Mouse (Mus musculus) heart, adult 2 months (tissue): ENCODE data around the gene Hnrnpr. TPM values are rescaled to one million over a fixed set of nuclear protein-coding genes. Genes with fewer than 3 reads are reported as not detected.

ENCODE experiments used
- DNase-seq, 2 experiments: peaks; one replicate each; pipeline ENCODE4 v3.0.0; 2021
- H3K27ac ChIP-seq: fragments of 200-600 bp; 2 replicates; pipeline ENCODE4 v1.8.1; 2022
- H3K27me3 ChIP-seq: fragments of 200-500 bp; 2 replicates; pipeline ENCODE4 v1.6.1; 2012; ENCODE audit warnings: mild to moderate bottlenecking, low read length, inconsistent platforms, mixed read lengths; ENCODE audit not compliant: control insufficient read depth, insufficient read depth
- H3K36me3 ChIP-seq: fragments of 200-500 bp; 2 replicates; pipeline ENCODE4 v1.6.1; 2012; ENCODE audit warnings: low read length, inconsistent platforms; ENCODE audit not compliant: control insufficient read depth, insufficient read depth
- H3K4me1 ChIP-seq: fragments of 200-500 bp; 2 replicates; pipeline ENCODE4 v1.6.1; 2011; ENCODE audit warnings: low read length; ENCODE audit not compliant: control insufficient read depth, insufficient read depth
- H3K4me3 ChIP-seq: fragments of 200-600 bp; 2 replicates; pipeline ENCODE4 v1.8.1; 2022
- H3K79me2 ChIP-seq: fragments of 200-500 bp; replicated peaks from 2 replicates; pipeline ENCODE4 v1.6.1; 2012; ENCODE audit warnings: mild to moderate bottlenecking, inconsistent platforms, low read length, moderate library complexity, mixed read lengths; ENCODE audit not compliant: control insufficient read depth, insufficient read depth
- H3K9ac ChIP-seq: fragments of 200-500 bp; 2 replicates; pipeline ENCODE4 v1.6.1; 2012; ENCODE audit warnings: low read depth, mild to moderate bottlenecking, control low read depth, inconsistent platforms, low read length, mixed read lengths
- CTCF ChIP-seq: fragments of 200-600 bp; IDR thresholded peaks from 2 replicates; pipeline ENCODE4 v1.8.1; 2022; ENCODE audit warnings: antibody characterized with exemption, mild to moderate bottlenecking, moderate library complexity
- EP300 ChIP-seq: fragments of 200-500 bp; IDR thresholded peaks from 2 replicates; pipeline ENCODE4 v1.6.1; 2011; ENCODE audit warnings: low read depth, low read length, control low read depth; ENCODE audit not compliant: insufficient read depth
- POLR2A ChIP-seq: fragments of 200-500 bp; IDR thresholded peaks from 2 replicates; pipeline ENCODE4 v1.6.1; 2011; ENCODE audit warnings: mild to moderate bottlenecking, low read depth, low read length, control low read depth; ENCODE audit not compliant: insufficient read depth
- WGBS: fragments of 180-500 bp; shearing (Covaris S2); methylation state at CpG from one replicate; pipeline ENCODE4 v1.1.7; 2018; 5-methylcytosine and 5-hydroxymethylcytosine counted together
- intact Hi-C: fragments of 180-260 bp; cut with DNase I; formaldehyde crosslinking; loops from one replicate; pipeline ENCODE4 v1.15.1; 2025
- polyA plus RNA-seq: library from polyadenylated mRNA; depleted of rRNA; stranded (reverse); fragments of >200 nt; gene quantifications from 2 replicates; pipeline ENCODE4 v1.2.3, GENCODE M21; 2012
- total RNA-seq, 2 experiments: library from RNA; stranded (reverse); gene quantifications; 2 replicates each; pipeline ENCODE4 v1.2.3; 2021

Hnrnpr gene
- total and polyA plus RNA-seq, 3 experiments = 10.7 to 44.8 (median 43.9) TPM

- no peak overlapping the region for H3K27ac ChIP-seq
- no peak for DNase-seq
These were observed 46.3 kb downstream of the Hnrnpr start for GRCm38 (mm10) chr4:136357026-136357425.

DNA sequence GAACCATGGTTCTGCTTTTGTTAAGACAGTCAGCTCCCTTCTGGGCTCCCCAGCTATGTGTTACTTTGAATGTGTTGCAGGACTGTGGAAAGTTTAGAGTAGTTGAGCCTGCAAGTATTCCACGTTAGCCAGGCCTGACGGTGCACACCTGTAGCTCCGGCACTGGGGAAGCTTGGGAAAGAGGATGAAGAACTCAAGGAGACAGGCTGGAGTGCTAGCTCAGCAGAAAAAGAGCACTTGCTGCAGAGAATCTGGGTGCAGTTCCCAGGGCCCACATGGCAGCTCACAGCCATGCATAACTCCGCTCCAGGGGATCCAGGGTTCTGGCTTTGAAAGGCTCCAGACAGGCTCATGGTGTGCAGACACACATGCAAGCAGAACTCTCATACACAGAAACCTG lies 46.7 kb downstream of the Hnrnpr start:
- Histone ChIP-seq H3K9ac (no peak overlapping the region), H3K79me2 (no peaks in the 10 kb centered on the region), H3K27me3 (no peaks in the 10 kb centered on the region), H3K4me1 (no peaks in the 10 kb centered on the region), H3K27ac (no peak overlapping the region), H3K36me3 (no peaks in the 10 kb centered on the region), H3K4me3 (no peak overlapping the region)
- 95% methylated on average over 4 of the region's 4 CpGs for WGBS
- intact Hi-C loops = no loop called here
- TF ChIP-seq POLR2A (no peak), EP300 (no peak), CTCF (no peak)
- DNase-seq = no peak

More at GRCm38 (mm10) chr4:136357026-136357425, 46.3 kb downstream of the Hnrnpr start:
- H3K9ac ChIP-seq = no peak overlapping the region
- TF ChIP-seq POLR2A (no peak), CTCF (no peak), EP300 (no peak)
- no peaks in the 10 kb centered on the region for H3K79me2 ChIP-seq
- no peaks in the 10 kb centered on the region for H3K4me1 ChIP-seq
- whole genome bisulfite sequencing = 42% methylated on average over 6 of the region's 6 CpGs
- H3K27me3 ChIP-seq = no peaks in the 10 kb centered on the region
- H3K36me3 ChIP-seq = no peaks in the 10 kb centered on the region
- intact Hi-C loops = no loop called here
- H3K4me3 ChIP-seq = no peak overlapping the region

DNA sequence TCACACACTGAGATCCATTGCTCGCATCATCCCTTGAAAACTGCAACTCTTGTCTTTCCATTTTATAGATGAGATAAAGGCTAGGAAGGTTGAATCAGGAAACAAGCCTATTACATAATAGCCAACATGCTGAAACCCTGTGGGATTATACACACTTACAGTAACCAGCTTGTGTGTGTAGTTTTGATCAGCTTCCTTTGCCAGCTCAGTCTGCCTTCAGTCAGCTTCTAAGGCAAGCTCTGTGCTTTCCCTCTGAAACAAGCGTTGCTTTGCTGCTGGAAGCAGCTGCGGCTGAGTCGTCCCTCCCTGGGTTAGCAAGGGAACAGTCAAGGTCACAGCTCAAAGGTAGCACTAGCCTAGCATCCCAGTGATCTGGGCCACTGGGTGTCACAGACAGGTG lies 57.1 kb downstream of the Hnrnpr start:
- Histone ChIP-seq H3K36me3 (no peaks in the 10 kb centered on the region), H3K27ac (no peak overlapping the region), H3K4me1 (no peaks in the 10 kb centered on the region), H3K79me2 (no peaks in the 10 kb centered on the region), H3K27me3 (no peaks in the 10 kb centered on the region), H3K4me3 (no peak overlapping the region), H3K9ac (no peak overlapping the region)
- no peak for DNase-seq
- TF ChIP-seq POLR2A (no peak), EP300 (no peak), CTCF (no peak)
- 43% methylated on average over 4 of the region's 4 CpGs for WGBS
- intact Hi-C loops = loop anchor here (5.0 kb wide), 1 partner anchor 159 kb away; no protein-coding TSS in a partner anchor

- intact Hi-C loops = loop anchor here (1.0 to 5.0 kb wide), 2 partner anchors 158 to 252 kb away; no protein-coding TSS in a partner anchor
- H3K4me3 ChIP-seq = no peak overlapping the region
- H3K9ac ChIP-seq = no peak overlapping the region
- H3K27ac ChIP-seq = no peak overlapping the region
- peak in 1 of 2 experiments; percentile 9 for DNase-seq
- no peaks in the 10 kb centered on the region for H3K79me2 ChIP-seq
- H3K4me1 ChIP-seq = no peaks in the 10 kb centered on the region
- no peaks in the 10 kb centered on the region for H3K27me3 ChIP-seq
- H3K36me3 ChIP-seq = no peaks in the 10 kb centered on the region
- 2% methylated on average over 3 of the region's 3 CpGs for WGBS
- TF ChIP-seq EP300 (no peak), CTCF (peak; percentile 87)
These were observed 59.0 kb downstream of the Hnrnpr start for GRCm38 (mm10) chr4:136369727-136370126.

DNA sequence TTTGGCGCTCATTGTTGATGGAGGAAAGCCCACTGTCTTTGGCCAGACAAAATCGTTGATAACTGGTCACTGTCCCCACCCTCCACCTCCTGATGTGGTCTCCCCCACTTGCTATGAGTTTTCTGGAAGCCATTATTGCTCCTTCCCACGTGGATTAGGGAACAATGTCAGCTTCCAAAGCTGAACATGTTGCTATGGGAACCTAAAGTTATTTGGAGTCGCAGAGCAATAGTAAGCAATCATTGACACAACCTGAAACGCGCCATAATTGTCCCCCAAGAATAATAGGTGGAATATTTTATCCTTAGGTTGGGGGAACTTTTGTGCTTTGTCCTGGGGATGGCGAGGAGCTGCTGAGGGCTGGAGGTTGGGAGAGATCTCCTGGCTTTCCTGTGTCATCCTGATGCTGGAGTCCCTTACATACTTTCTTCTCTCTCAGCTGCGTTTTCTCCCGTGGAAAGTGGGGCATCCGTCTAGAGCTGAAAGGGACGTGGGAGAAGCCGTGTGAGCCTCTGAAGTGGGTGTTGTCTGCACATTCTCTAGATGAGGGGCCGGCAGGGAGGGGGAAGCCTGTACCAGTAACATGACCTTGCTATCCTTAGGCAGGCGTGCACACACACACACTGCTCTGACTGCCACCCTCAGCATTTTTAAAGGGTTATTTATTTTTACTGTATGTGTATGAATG lies 62.9 kb downstream of the Hnrnpr start:
- H3K9ac ChIP-seq = no peak overlapping the region

DNA sequence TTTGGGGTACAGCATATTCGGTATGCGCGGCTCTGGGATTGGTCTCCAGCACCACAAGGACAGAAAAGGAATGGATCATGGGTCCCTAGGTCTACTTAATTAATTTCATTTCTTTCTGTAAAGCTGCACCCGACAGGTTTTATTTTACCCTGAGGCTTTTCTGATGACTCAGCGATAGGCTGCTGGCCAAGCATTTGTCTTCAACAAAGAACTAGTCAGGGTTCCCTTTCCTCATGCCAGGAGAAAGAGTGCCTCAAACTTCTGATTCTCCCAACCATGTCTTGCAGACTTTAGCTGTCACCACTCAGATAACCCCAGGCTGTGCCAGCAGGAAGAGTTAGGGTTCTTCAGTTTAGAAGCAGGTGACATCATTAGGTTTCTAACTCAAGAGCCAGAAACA lies 66.3 kb downstream of the Hnrnpr start:
- Histone ChIP-seq H3K4me1 (no peaks in the 10 kb centered on the region), H3K9ac (no peak overlapping the region), H3K27me3 (no peaks in the 10 kb centered on the region), H3K27ac (no peak overlapping the region), H3K36me3 (no peaks in the 10 kb centered on the region), H3K4me3 (no peak overlapping the region), H3K79me2 (no peaks in the 10 kb centered on the region)
- WGBS = 76% methylated on average over 5 of the region's 5 CpGs
- TF ChIP-seq EP300 = no peak
- TF ChIP-seq POLR2A = no peak
- no peak for TF ChIP-seq CTCF
- no peak for DNase-seq
- intact Hi-C loops = no loop called here

More for the DNA sequence above, 62.9 kb downstream of the Hnrnpr start:
- Histone ChIP-seq H3K36me3 (no peaks in the 10 kb centered on the region), H3K4me3 (no peak overlapping the region), H3K79me2 (no peaks in the 10 kb centered on the region), H3K27ac (no peak overlapping the region), H3K4me1 (no peaks in the 10 kb centered on the region), H3K27me3 (no peaks in the 10 kb centered on the region)
- TF ChIP-seq POLR2A (no peak), EP300 (no peak), CTCF (no peak)
- 52% methylated on average over 14 of the region's 14 CpGs for WGBS
- DNase-seq = no peak
- intact Hi-C loops = no loop called here
